8 mouse cellular contexts compared by ENCODE assay signal in genomic region chr17:86962297-86962893, GRCm38 (mm10). TPM values are rescaled to one million over a fixed set of nuclear protein-coding genes. Genes with fewer than 3 reads are reported as not detected.
A peak's percentile ranks its signal among the peaks of the same experiment; 100 is the strongest.
DNase-seq lines count a peak whose midpoint lies in the region; ATAC-seq lines count a peak whose summit lies in the region.

No protein-coding gene starts in this region.

- ATAC-seq in hindbrain, embryonic 16.5 days, result peak; percentile 38

- peak overlapping the region; percentile 94 for H3K9ac ChIP-seq in hindbrain, embryonic 16.5 days (ENCODE audit: low read depth, low read length)

- peak overlapping the region; percentile 87 for H3K4me2 ChIP-seq in hindbrain, embryonic 16.5 days (ENCODE audit: low read length)

- H3K27me3 ChIP-seq in hindbrain, embryonic 16.5 days (replicated peaks; ENCODE audit: control insufficient read depth, insufficient read depth, low read length), result no peaks in the 10 kb centered on the region

- 0% methylated on average over 24 of the region's 24 CpGs for WGBS in hindbrain, embryonic 16.5 days

- H3K4me3 ChIP-seq in hindbrain, embryonic 16.5 days (ENCODE audit: low read length), result peak overlapping the region; percentile 85

- peak overlapping the region; percentile 91 for H3K27ac ChIP-seq in hindbrain, embryonic 16.5 days (ENCODE audit: low read depth, low read length)

- peaks cover 31% of the 10 kb centered on the region for H3K4me1 ChIP-seq in hindbrain, embryonic 16.5 days (ENCODE audit: control insufficient read depth, insufficient read depth, low read depth, low read length)

- DNase-seq in R1 (ENCODE audit: low read depth, low spot score), result peak; percentile 92
- peak; percentile 84 to 86 for DNase-seq in cerebellum, postnatal 14 days
- peak; percentile 94 for DNase-seq in gastrocnemius, adult 18-20 months (ENCODE audit: low spot score)
- peak; percentile 81 to 83 for DNase-seq in left cerebral cortex, adult 18-20 months (ENCODE audit: low spot score in 2 of 2)
- peak; percentile 91 to 92 for DNase-seq in lung, postnatal 4 days
- peak; percentile 63 for DNase-seq in retina, postnatal 7 days (ENCODE audit: low read depth, low spot score)
- DNase-seq in urinary bladder, adult 18-20 months (ENCODE audit: low spot score in 2 of 2), result peak; percentile 66 to 83

- no peaks in the 10 kb centered on the region for H3K36me3 ChIP-seq in hindbrain, embryonic 16.5 days (ENCODE audit: control insufficient read depth, insufficient read depth, low read length)

- no peaks in the 10 kb centered on the region for H3K9me3 ChIP-seq in hindbrain, embryonic 16.5 days (ENCODE audit: control insufficient read depth, low read length)

RNA-seq across cellular contexts. Expression of gene Rhoq, which starts 0.5 kb away (rescaled TPM):
- total RNA-seq in gastrocnemius, adult 18-20 months (2021), result 100 to 1,000 TPM; 163 to 166 TPM
- polyA plus RNA-seq in hindbrain, embryonic 16.5 days (2015; fragmentation: Nextera tagmentation; extraction: Ambion mirVana), result 7.4 and 7.8 TPM in 2 replicates
- total RNA-seq in left cerebral cortex, adult 18-20 months (2021), result 10 to 100 TPM; 37.8 to 46.2 TPM

RNA-seq across cellular contexts. Expression of gene Atp6v1e2, which starts 14.7 kb away (rescaled TPM):
- total RNA-seq in gastrocnemius, adult 18-20 months (2021), result not detected
- 0.11 and 0.24 TPM in 2 replicates for polyA plus RNA-seq in hindbrain, embryonic 16.5 days (2015; fragmentation: Nextera tagmentation; extraction: Ambion mirVana)
- total RNA-seq in left cerebral cortex, adult 18-20 months (2021), result not detected

RNA-seq across cellular contexts. Expression of gene Tmem247, which starts 45.2 kb away (rescaled TPM):
- not detected for total RNA-seq in gastrocnemius, adult 18-20 months (2021)
- polyA plus RNA-seq in hindbrain, embryonic 16.5 days (2015; fragmentation: Nextera tagmentation; extraction: Ambion mirVana), result not detected in 2 replicates
- not detected for total RNA-seq in left cerebral cortex, adult 18-20 months (2021)

Comparison
In these comparisons a context has a peak if more than half of its experiments do, and no peak if none do; other contexts are left out.
1. Peak in every context shown above with its lines: DNase-seq, ATAC-seq, H3K4me3 ChIP-seq and H3K27ac ChIP-seq.